11 mouse cellular contexts compared by ENCODE assay signal in genomic region chr17:29439992-29440391, GRCm38 (mm10). TPM values are rescaled to one million over a fixed set of nuclear protein-coding genes. Genes with fewer than 3 reads are reported as not detected.
DNase-seq lines count a peak whose midpoint lies in the region; ATAC-seq lines count a peak whose summit lies in the region.
"Had no signal": no experiment of that assay in that cellular context is flagged by ENCODE, and none has a peak within 500 bp of the region (broad histone marks: within the 10 kb centered on the region; RNA-seq: fewer than 3 reads in every experiment).

No protein-coding gene starts in this region.

- no peaks in the 10 kb centered on the region for H3K36me3 ChIP-seq in kidney, embryonic 15.5 days
- peaks cover 35% of the 10 kb centered on the region for H3K36me3 ChIP-seq in erythroblast, embryonic 14.5 days (ENCODE audit: control insufficient read depth)
- no peaks in the 10 kb centered on the region for H3K36me3 ChIP-seq in liver, embryonic 16.5 days (ENCODE audit: control insufficient read depth, insufficient read depth)
- H3K36me3 ChIP-seq in hindbrain, embryonic 16.5 days (ENCODE audit: control insufficient read depth, insufficient read depth, low read length): no peaks in the 10 kb centered on the region
- H3K36me3 ChIP-seq: lung, embryonic 15.5 days had no signal

- H3K9me3 ChIP-seq in kidney, embryonic 15.5 days (replicated peaks): no peaks in the 10 kb centered on the region
- no peaks in the 10 kb centered on the region for H3K9me3 ChIP-seq in erythroblast, embryonic 14.5 days (ENCODE audit: control insufficient read depth, low read length)
- no peaks in the 10 kb centered on the region for H3K9me3 ChIP-seq in liver, embryonic 16.5 days (replicated peaks; ENCODE audit: control insufficient read depth, low read length)
- H3K9me3 ChIP-seq in hindbrain, embryonic 16.5 days (ENCODE audit: control insufficient read depth, low read length): no peaks in the 10 kb centered on the region
- H3K9me3 ChIP-seq: lung, embryonic 15.5 days had no signal

- no peak overlapping the region for H3K4me2 ChIP-seq in kidney, embryonic 15.5 days
- H3K4me2 ChIP-seq in liver, embryonic 16.5 days (ENCODE audit: low read depth, low read length): peak overlapping the region; percentile 46
- H3K4me2 ChIP-seq in hindbrain, embryonic 16.5 days (ENCODE audit: low read length): no peak overlapping the region
- H3K4me2 ChIP-seq: lung, embryonic 15.5 days had no signal

- no peak overlapping the region for H3K4me3 ChIP-seq in kidney, embryonic 15.5 days (replicated peaks)
- H3K4me3 ChIP-seq in erythroblast, embryonic 14.5 days (replicated peaks): peak overlapping the region; percentile 21
- peak overlapping the region; percentile 8; the same call in 1 of the 2 replicates for H3K4me3 ChIP-seq in liver, embryonic 16.5 days (ENCODE audit: low read depth, low read length)
- H3K4me3 ChIP-seq in hindbrain, embryonic 16.5 days (ENCODE audit: low read length): no peak overlapping the region
- H3K4me3 ChIP-seq: lung, embryonic 15.5 days had no signal

- 72% methylated on average over 4 of the region's 4 CpGs for WGBS in kidney, embryonic 15.5 days
- WGBS in liver, embryonic 16.5 days (ENCODE audit: insufficient replicate concordance): 45% methylated on average over 4 of the region's 4 CpGs
- 84% methylated on average over 4 of the region's 4 CpGs for WGBS in hindbrain, embryonic 16.5 days

- no peaks in the 10 kb centered on the region for H3K27me3 ChIP-seq in kidney, embryonic 15.5 days
- no peaks in the 10 kb centered on the region for H3K27me3 ChIP-seq in erythroblast, embryonic 14.5 days (ENCODE audit: control insufficient read depth)
- no peaks in the 10 kb centered on the region for H3K27me3 ChIP-seq in liver, embryonic 16.5 days (ENCODE audit: control insufficient read depth, insufficient read depth, low read depth, low read length)
- no peaks in the 10 kb centered on the region for H3K27me3 ChIP-seq in hindbrain, embryonic 16.5 days (replicated peaks; ENCODE audit: control insufficient read depth, insufficient read depth, low read length)
- H3K27me3 ChIP-seq: lung, embryonic 15.5 days had no signal

- H3K9ac ChIP-seq in kidney, embryonic 15.5 days: no peak overlapping the region
- peak overlapping the region; percentile 60 for H3K9ac ChIP-seq in liver, embryonic 16.5 days (ENCODE audit: low read depth, low read length)
- H3K9ac ChIP-seq in hindbrain, embryonic 16.5 days (ENCODE audit: low read depth, low read length): no peak overlapping the region
- H3K9ac ChIP-seq: forebrain, postnatal 0 days; lung, embryonic 15.5 days had no signal

- DNase-seq in kidney, postnatal 36 days: no peak
- peak; percentile 53 for DNase-seq in NIH3T3 (ENCODE audit: low read depth)
- no peak for DNase-seq in cerebellum, adult 18-20 months
- no peak for DNase-seq in left cerebral cortex, postnatal 36 days (ENCODE audit: low spot score in 2 of 2)
- DNase-seq: forebrain, postnatal 0 days; kidney, postnatal 14 days had no signal

- no peak for ATAC-seq in kidney, embryonic 15.5 days (replicated peaks; ENCODE audit: low FRiP score)
- peak; percentile 15 for ATAC-seq in liver, embryonic 16.5 days (ENCODE audit: low read depth)
- no peak for ATAC-seq in hindbrain, embryonic 16.5 days
- ATAC-seq: forebrain, postnatal 0 days had no signal

- peak overlapping the region; percentile 37; the same call in 1 of the 2 replicates for H3K27ac ChIP-seq in kidney, embryonic 15.5 days
- H3K27ac ChIP-seq in liver, embryonic 16.5 days (ENCODE audit: low read length): peak overlapping the region; percentile 98
- H3K27ac ChIP-seq in hindbrain, embryonic 16.5 days (ENCODE audit: low read depth, low read length): no peak overlapping the region
- H3K27ac ChIP-seq: lung, embryonic 15.5 days had no signal

- H3K4me1 ChIP-seq in kidney, embryonic 15.5 days: peaks cover 53% of the 10 kb centered on the region
- H3K4me1 ChIP-seq in erythroblast, embryonic 14.5 days (ENCODE audit: control insufficient read depth): peaks cover 93% of the 10 kb centered on the region
- peaks cover 92% of the 10 kb centered on the region for H3K4me1 ChIP-seq in liver, embryonic 16.5 days (ENCODE audit: control insufficient read depth, low read depth, low read length)
- peaks cover 2% of the 10 kb centered on the region for H3K4me1 ChIP-seq in hindbrain, embryonic 16.5 days (ENCODE audit: control insufficient read depth, insufficient read depth, low read depth, low read length)

- intact Hi-C loops in left cerebral cortex, postnatal 36 days (cut with DNase I): no loop called here

RNA-seq across cellular contexts. Expression of gene Pim1, which starts 50.6 kb away (rescaled TPM):
- polyA plus RNA-seq in kidney, embryonic 15.5 days (2015; fragmentation: Nextera tagmentation; extraction: Ambion mirVana): 17.8 and 17.9 TPM in 2 replicates
- 72.6 and 76.6 TPM in 2 replicates for polyA plus RNA-seq in erythroblast, embryonic 14.5 days (2012)
- polyA plus RNA-seq in liver, embryonic 16.5 days (2015; fragmentation: Nextera tagmentation; extraction: Ambion mirVana): 74.7 and 80.0 TPM in 2 replicates
- 7.2 and 8.2 TPM in 2 replicates for polyA plus RNA-seq in hindbrain, embryonic 16.5 days (2015; fragmentation: Nextera tagmentation; extraction: Ambion mirVana)
- 1 to 10 TPM; 6.0 to 7.1 TPM for total RNA-seq in left cerebral cortex, postnatal 36 days (2021)

Comparison
In these comparisons a context has a peak if more than half of its experiments do, and no peak if none do; other contexts are left out.
1. H3K4me3 ChIP-seq: peak in erythroblast, embryonic 14.5 days (single experiment) and liver, embryonic 16.5 days (single experiment); none in kidney, embryonic 15.5 days (single experiment) and hindbrain, embryonic 16.5 days (single experiment).